Mouse (Mus musculus) kidney, embryonic 16.5 days (tissue): ENCODE measurements around the gene Emc6. TPM values are rescaled to one million over a fixed set of nuclear protein-coding genes. Genes with fewer than 3 reads are reported as not detected.

ENCODE experiments used
- ATAC-seq: fragments of 200-750 bp; cut with Nextera tagmentation; 2 replicates; pipeline ENCODE4 v1.8.0; 2017; ENCODE audit warnings: moderate TSS enrichment; ENCODE audit not compliant: low FRiP score, low TSS enrichment
- H3K27ac ChIP-seq: fragments of 300-500 bp; sonication (generic); 2 replicates; pipeline ENCODE4 v1.5.1; 2014; ENCODE audit warnings: low read length
- H3K27me3 ChIP-seq: fragments of 300-500 bp; sonication (generic); 2 replicates; pipeline ENCODE4 v1.6.1; 2014; ENCODE audit warnings: low read length, control low read depth, mixed read lengths; ENCODE audit not compliant: insufficient read depth
- H3K36me3 ChIP-seq: fragments of 300-500 bp; sonication (generic); 2 replicates; pipeline ENCODE4 v1.6.1; 2014; ENCODE audit warnings: low read length, control low read depth, mixed read lengths; ENCODE audit not compliant: insufficient read depth
- H3K4me1 ChIP-seq: fragments of 300-500 bp; sonication (generic); 2 replicates; pipeline ENCODE4 v1.6.1; 2014; ENCODE audit warnings: low read length, control low read depth, mixed read lengths; ENCODE audit not compliant: insufficient read depth
- H3K4me2 ChIP-seq: fragments of 300-500 bp; sonication (generic); replicated peaks from 2 replicates; pipeline ENCODE4 v1.6.1; 2014; ENCODE audit warnings: low read depth, low read length
- H3K4me3 ChIP-seq: fragments of 300-500 bp; sonication (generic); 2 replicates; pipeline ENCODE4 v1.5.1; 2014; ENCODE audit warnings: mild to moderate bottlenecking, low read length
- H3K9ac ChIP-seq: fragments of 300-500 bp; sonication (generic); replicated peaks from 2 replicates; pipeline ENCODE4 v1.6.1; 2014; ENCODE audit warnings: low read length
- H3K9me3 ChIP-seq: fragments of 300-500 bp; sonication (generic); 2 replicates; pipeline ENCODE4 v1.6.1; 2016; ENCODE audit warnings: low read length, control low read depth
- WGBS: fragments of 180-500 bp; shearing (Covaris S2); extraction: QIAGEN DNeasy Blood & Tissue Kit; methylation state at CpG from one replicate; pipeline ENCODE4 v1.1.7; 2014; 5-methylcytosine and 5-hydroxymethylcytosine counted together
- polyA plus RNA-seq: library from polyadenylated mRNA; unstranded; fragments of >200 nt; fragmentation: Nextera tagmentation; extraction: Ambion mirVana; gene quantifications from 2 replicates; pipeline ENCODE4 v1.2.1, GENCODE M21; 2015

The Emc6 gene
- polyA plus RNA-seq: 121 and 123 TPM in 2 replicates

GRCm38 (mm10) chr11:73176608-73177508, at the start of gene Emc6, which contains the start of gene Tax1bp3:
Gene Emc6 (minus strand): TSS chr11:73177037.
Gene Tax1bp3 (plus strand): TSS chr11:73177083.
- no peaks in the 10 kb centered on the region for H3K9me3 ChIP-seq
- peak within 1 kb of the TSS; percentile 98 for H3K27ac ChIP-seq
- peaks cover 19% of the 10 kb centered on the region for H3K36me3 ChIP-seq
- peak within 1 kb of the TSS; percentile 84 for H3K4me3 ChIP-seq
- H3K27me3 ChIP-seq: no peaks in the 10 kb centered on the region
- H3K4me1 ChIP-seq: peaks cover 39% of the 10 kb centered on the region
- ATAC-seq: peak; percentile 97
- peak within 1 kb of the TSS; percentile 88 for H3K9ac ChIP-seq
- H3K4me2 ChIP-seq: peak within 1 kb of the TSS; percentile 80
- under 1% methylated on average over 79 of the region's 81 CpGs for WGBS

- Histone ChIP-seq H3K4me1 (no peaks in the 10 kb centered on the region), H3K4me2 (no peak overlapping the region), H3K36me3 (no peaks in the 10 kb centered on the region), H3K9ac (no peak overlapping the region), H3K27me3 (no peaks in the 10 kb centered on the region), H3K4me3 (no peak overlapping the region), H3K27ac (no peak overlapping the region), H3K9me3 (no peaks in the 10 kb centered on the region)
- WGBS: 91% methylated on average over 6 of the region's 6 CpGs
- ATAC-seq: no peak
These were observed 49.0 kb upstream of the Emc6 start for GRCm38 (mm10) chr11:73225856-73226255.

GRCm38 (mm10) chr11:73223966-73224365, 47.1 kb upstream of the Emc6 start:
- Histone ChIP-seq H3K36me3 (no peaks in the 10 kb centered on the region), H3K4me1 (no peaks in the 10 kb centered on the region), H3K9me3 (no peaks in the 10 kb centered on the region), H3K9ac (no peak overlapping the region), H3K4me2 (no peak overlapping the region), H3K27me3 (no peaks in the 10 kb centered on the region), H3K27ac (no peak overlapping the region), H3K4me3 (no peak overlapping the region)
- ATAC-seq: no peak
- 74% methylated on average over 2 of the region's 2 CpGs for WGBS

- Histone ChIP-seq H3K36me3 (no peaks in the 10 kb centered on the region), H3K9ac (no peak overlapping the region), H3K27me3 (no peaks in the 10 kb centered on the region), H3K27ac (no peak overlapping the region), H3K4me3 (no peak overlapping the region), H3K9me3 (no peaks in the 10 kb centered on the region), H3K4me1 (no peaks in the 10 kb centered on the region), H3K4me2 (no peak overlapping the region)
- 23% methylated on average over 5 of the region's 5 CpGs for WGBS
- no peak for ATAC-seq
These were observed 46.0 kb upstream of the Emc6 start for GRCm38 (mm10) chr11:73222846-73223245.

GRCm38 (mm10) chr11:73220651-73221050, 43.8 kb upstream of the Emc6 start:
- 94% methylated on average over 1 of the region's 1 CpGs for WGBS
- H3K9ac ChIP-seq: no peak overlapping the region
- no peaks in the 10 kb centered on the region for H3K9me3 ChIP-seq
- H3K4me3 ChIP-seq: no peak overlapping the region
- H3K27me3 ChIP-seq: no peaks in the 10 kb centered on the region
- no peak for ATAC-seq
- no peaks in the 10 kb centered on the region for H3K4me1 ChIP-seq
- no peak overlapping the region for H3K27ac ChIP-seq
- no peaks in the 10 kb centered on the region for H3K36me3 ChIP-seq
- no peak overlapping the region for H3K4me2 ChIP-seq

GRCm38 (mm10) chr11:73219671-73220070, 42.8 kb upstream of the Emc6 start:
- no peak overlapping the region for H3K4me2 ChIP-seq
- no peak overlapping the region for H3K4me3 ChIP-seq
- 53% methylated on average over 2 of the region's 2 CpGs for WGBS
- no peaks in the 10 kb centered on the region for H3K4me1 ChIP-seq
- no peaks in the 10 kb centered on the region for H3K27me3 ChIP-seq
- no peak overlapping the region for H3K27ac ChIP-seq
- H3K9ac ChIP-seq: no peak overlapping the region
- H3K36me3 ChIP-seq: no peaks in the 10 kb centered on the region
- no peaks in the 10 kb centered on the region for H3K9me3 ChIP-seq
- no peak for ATAC-seq

GRCm38 (mm10) chr11:73213956-73214355, 37.1 kb upstream of the Emc6 start:
- no peaks in the 10 kb centered on the region for H3K36me3 ChIP-seq
- WGBS: 69% methylated on average over 3 of the region's 3 CpGs

GRCm38 (mm10) chr11:73207621-73208020, 30.8 kb upstream of the Emc6 start:
- H3K9me3 ChIP-seq: no peaks in the 10 kb centered on the region
- no peak overlapping the region for H3K4me3 ChIP-seq
- no peaks in the 10 kb centered on the region for H3K27me3 ChIP-seq
- WGBS: 96% methylated on average over 2 of the region's 2 CpGs
- no peaks in the 10 kb centered on the region for H3K4me1 ChIP-seq
- no peak for ATAC-seq
- no peak overlapping the region for H3K9ac ChIP-seq
- no peak overlapping the region for H3K27ac ChIP-seq
- no peak overlapping the region for H3K4me2 ChIP-seq
- no peaks in the 10 kb centered on the region for H3K36me3 ChIP-seq

More at GRCm38 (mm10) chr11:73213956-73214355, 37.1 kb upstream of the Emc6 start:
- no peaks in the 10 kb centered on the region for H3K4me1 ChIP-seq
- no peak overlapping the region for H3K9ac ChIP-seq
- ATAC-seq: no peak
- H3K27ac ChIP-seq: no peak overlapping the region
- no peak overlapping the region for H3K4me2 ChIP-seq
- no peak overlapping the region for H3K4me3 ChIP-seq
- H3K9me3 ChIP-seq: no peaks in the 10 kb centered on the region
- no peaks in the 10 kb centered on the region for H3K27me3 ChIP-seq

GRCm38 (mm10) chr11:73205194-73205593, 28.4 kb upstream of the Emc6 start:
- H3K36me3 ChIP-seq: no peaks in the 10 kb centered on the region
- no peak overlapping the region for H3K4me3 ChIP-seq
- no peaks in the 10 kb centered on the region for H3K9me3 ChIP-seq
- H3K27me3 ChIP-seq: no peaks in the 10 kb centered on the region
- H3K27ac ChIP-seq: no peak overlapping the region
- WGBS: 21% methylated on average over 7 of the region's 7 CpGs
- H3K4me2 ChIP-seq: no peak overlapping the region
- no peaks in the 10 kb centered on the region for H3K4me1 ChIP-seq
- no peak overlapping the region for H3K9ac ChIP-seq
- no peak for ATAC-seq

GRCm38 (mm10) chr11:73203895-73204294, 27.1 kb upstream of the Emc6 start:
- ATAC-seq: no peak
- Histone ChIP-seq H3K36me3 (no peaks in the 10 kb centered on the region), H3K4me1 (peaks cover 5% of the 10 kb centered on the region; the same call in 1 of the 2 replicates), H3K27me3 (no peaks in the 10 kb centered on the region), H3K4me2 (no peak overlapping the region), H3K27ac (no peak overlapping the region), H3K9me3 (no peaks in the 10 kb centered on the region), H3K4me3 (no peak overlapping the region), H3K9ac (no peak overlapping the region)
- 90% methylated on average over 8 of the region's 8 CpGs for WGBS
